Mouse (Mus musculus) cerebellum, adult 11 months (tissue): ENCODE data around the gene Abhd17a.

Source experiments
- DNase-seq: peaks from one replicate; pipeline ENCODE4 v3.0.0; 2022

The Abhd17a gene

GRCm38 (mm10) chr10:80545590-80545989 lies 44.6 kb downstream of the Abhd17a start:
- DNase-seq = no peak

- DNase-seq = no peak
Observed at GRCm38 (mm10) chr10:80543873-80544272, 46.3 kb downstream of the Abhd17a start.

- DNase-seq = no peak
Observed at GRCm38 (mm10) chr10:80539493-80539892, 50.6 kb downstream of the Abhd17a start.

- no peak for DNase-seq
Observed at GRCm38 (mm10) chr10:80538710-80539394, 51.3 kb downstream of the Abhd17a start, which contains the start of gene Atp8b3. TSS of gene Atp8b3 (minus strand) at chr10:80539124.

GRCm38 (mm10) chr10:80538180-80538579 lies 52.0 kb downstream of the Abhd17a start:
- DNase-seq = no peak

- DNase-seq = no peak
Observed at GRCm38 (mm10) chr10:80535711-80536110, 54.4 kb downstream of the Abhd17a start.

- DNase-seq = no peak
Observed at GRCm38 (mm10) chr10:80535071-80535470, 55.1 kb downstream of the Abhd17a start.

- DNase-seq = no peak
Observed at GRCm38 (mm10) chr10:80533704-80534103, 56.4 kb downstream of the Abhd17a start.
